Mouse (Mus musculus): Measurements from ENCODE around the gene Wdsub1.

Wdsub1 gene

DNA sequence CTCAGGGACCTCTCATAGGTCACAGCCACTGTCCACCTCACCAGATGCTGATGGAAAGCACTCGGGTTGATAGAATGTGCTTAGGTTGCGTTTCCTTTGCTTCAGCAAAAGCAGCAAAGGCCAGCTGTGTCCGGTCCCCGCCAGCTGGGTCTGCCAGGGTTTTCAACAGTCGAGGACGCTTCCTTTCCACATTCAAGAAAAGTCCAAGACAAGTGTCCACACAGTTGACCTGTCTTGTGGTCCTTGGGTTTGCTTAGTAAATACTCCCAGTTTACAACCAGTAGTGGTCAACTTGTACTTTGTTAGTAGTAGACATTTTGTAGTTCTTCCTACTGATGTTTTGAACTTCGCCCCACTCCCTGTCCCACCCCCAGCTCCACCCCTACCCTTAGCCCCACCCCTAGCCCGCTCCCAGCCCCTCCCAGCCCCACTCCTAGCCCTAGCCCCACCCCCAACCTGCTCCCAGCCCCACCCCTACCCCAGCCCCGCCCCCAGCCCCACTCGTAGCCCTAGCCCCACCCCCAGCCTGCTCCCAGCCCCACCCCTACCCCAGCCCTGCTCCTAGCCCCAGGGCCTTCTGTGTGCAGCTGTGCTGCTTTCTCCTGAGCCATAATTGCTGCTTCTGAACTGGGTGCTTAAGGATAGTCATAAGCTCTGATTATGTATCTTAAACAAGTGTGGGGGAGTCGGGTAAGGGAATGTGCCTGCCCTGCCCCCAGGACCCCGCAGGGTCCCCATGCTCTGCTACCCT lies 41.0 kb downstream of the Wdsub1 start:
- DNase-seq, result no peak

- DNase-seq, result no peak
Measured at GRCm38 (mm10) chr2:59840191-59840590, 42.2 kb downstream of the Wdsub1 start.

- no peak for DNase-seq
Measured at GRCm38 (mm10) chr2:59839755-59840154, 42.6 kb downstream of the Wdsub1 start.

DNA sequence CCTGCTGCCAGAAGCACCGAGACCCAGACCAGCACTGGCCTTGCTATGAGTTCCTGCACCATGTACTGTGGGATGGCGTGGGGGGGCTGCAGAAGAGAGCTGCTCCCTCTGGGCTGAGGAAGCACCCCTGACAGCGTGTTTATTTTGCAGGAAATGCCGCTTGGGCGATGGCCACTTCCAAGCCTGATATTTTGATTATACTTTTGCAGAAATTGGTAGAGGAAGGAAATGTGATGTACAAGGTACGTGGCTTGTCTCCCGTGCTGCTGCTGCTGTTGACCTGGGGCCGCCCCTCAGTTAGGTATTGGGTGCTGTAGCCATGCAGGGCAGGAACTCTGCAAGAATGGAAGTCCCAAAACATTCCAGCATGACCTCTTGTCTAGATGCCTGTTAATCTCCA lies 43.6 kb downstream of the Wdsub1 start:
- DNase-seq, result no peak

DNA sequence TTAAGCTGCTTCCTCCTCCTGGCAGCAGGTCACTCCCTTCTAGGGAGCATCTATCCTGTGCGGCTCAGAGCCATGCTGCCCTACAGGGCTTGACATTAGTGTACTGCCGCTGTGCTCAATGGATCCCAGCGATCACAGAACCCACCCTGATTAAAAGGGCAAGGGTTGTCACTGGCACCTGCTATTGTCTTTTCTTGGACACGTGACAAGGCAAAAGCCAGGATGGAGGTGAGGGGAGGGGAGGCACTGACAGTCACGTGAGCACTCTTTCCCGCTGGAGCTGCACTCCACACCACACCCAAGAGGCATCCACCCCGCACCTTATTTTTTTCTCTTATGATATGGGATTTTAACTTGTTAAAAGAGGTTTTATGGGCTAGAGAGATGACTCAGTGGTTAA lies 50.6 kb downstream of the Wdsub1 start:
- DNase-seq, result no peak

GRCm38 (mm10) chr2:59830940-59831339 lies 51.5 kb downstream of the Wdsub1 start:
- no peak for DNase-seq

DNA sequence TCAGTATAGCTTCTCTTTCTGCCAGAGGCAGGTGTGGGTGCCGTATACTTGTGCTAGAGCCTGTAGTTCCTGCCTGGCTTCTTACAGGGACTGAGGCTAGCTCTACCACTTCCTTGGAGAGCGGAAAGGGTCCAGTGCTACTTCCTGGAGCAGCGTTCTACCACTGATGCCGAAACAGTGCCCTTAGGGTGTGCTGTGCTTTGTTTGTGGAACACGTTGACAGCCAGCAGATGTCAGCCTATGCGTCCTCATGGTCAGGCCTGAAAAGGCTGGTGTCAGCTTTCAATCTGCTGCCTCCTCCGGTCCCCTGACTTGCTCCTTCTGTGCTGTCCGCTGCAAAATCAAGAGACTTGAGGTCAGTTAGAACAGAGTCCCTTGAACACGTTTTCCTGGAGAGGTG lies 52.2 kb downstream of the Wdsub1 start:
- DNase-seq, result no peak

DNA sequence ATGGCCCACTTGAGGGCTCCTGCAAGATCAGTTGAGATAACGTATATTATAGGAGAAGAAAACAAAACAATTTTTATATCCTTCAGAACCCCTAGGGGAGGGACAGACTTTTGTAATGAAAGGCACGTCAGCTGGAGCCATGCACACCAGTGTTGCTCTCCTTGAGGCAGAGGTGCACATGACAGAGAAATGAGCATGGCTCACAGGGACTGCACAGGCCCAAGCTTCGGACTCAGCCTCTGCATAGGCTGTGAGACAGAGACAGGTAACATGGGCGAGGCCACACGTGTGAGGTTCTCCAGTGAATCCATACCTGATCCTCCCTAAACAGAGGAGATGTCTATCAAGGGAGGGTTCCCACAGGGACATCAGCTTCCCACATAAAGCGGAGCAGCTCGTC lies 52.7 kb downstream of the Wdsub1 start:
- DNase-seq, result no peak

- no peak for DNase-seq
Measured at GRCm38 (mm10) chr2:59828777-59829508, 53.4 kb downstream of the Wdsub1 start.

DNA sequence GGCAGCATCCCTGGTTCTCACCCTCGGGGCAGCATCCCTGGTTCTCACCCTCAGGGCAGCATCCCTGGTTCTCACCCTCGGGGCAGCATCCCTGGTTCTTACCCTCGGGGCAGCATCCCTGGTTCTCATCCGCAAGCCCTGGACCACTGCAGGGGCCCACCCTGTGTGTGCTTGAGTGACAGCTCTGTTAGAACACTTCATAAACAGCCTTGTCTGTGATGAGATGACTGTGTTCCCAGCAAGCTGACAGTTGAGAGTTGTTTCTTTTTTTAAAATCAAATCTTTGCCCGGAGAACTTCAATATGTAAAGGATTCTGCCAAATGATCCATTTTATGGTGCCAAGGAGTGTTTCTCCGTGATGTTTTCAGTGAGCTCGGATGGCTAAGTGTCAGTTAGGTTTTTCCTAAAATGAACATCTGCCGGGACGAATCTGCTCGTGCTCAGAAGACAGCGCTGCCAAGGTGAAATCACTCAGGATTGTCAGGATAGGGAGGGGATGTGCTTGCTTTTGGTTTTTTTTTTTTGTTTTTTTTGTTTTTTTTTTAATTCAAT lies 54.2 kb downstream of the Wdsub1 start:
- DNase-seq, result no peak

GRCm38 (mm10) chr2:59825380-59825779 lies 57.0 kb downstream of the Wdsub1 start:
- no peak for DNase-seq

- no peak for DNase-seq
Measured at GRCm38 (mm10) chr2:59824289-59824688, 58.1 kb downstream of the Wdsub1 start.

- DNase-seq, result no peak
Measured at GRCm38 (mm10) chr2:59821044-59821443, 61.3 kb downstream of the Wdsub1 start.

DNA sequence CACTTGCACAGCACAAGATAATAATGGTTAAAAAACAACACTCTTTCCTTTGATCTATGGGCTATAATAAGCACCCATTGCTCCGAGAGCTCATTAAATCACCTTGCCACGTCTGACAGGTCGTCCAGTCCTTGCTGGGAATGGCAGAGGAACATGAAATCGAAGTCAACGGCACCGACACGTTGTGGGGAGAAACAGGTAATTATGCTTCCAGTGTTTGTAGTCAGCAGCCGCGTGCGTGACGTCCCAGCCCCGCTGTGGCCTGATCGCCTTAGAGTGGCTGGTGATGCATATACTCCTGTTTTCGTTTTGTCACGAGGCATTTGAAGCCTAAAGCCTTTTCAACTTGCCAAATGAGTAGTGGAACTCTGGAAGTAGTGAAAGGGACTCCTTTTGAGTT lies 62.3 kb downstream of the Wdsub1 start:
- no peak for DNase-seq

GRCm38 (mm10) chr2:59819415-59819814 lies 63.0 kb downstream of the Wdsub1 start:
- DNase-seq, result no peak

GRCm38 (mm10) chr2:59818663-59819062 lies 63.7 kb downstream of the Wdsub1 start:
- DNase-seq, result no peak

DNA sequence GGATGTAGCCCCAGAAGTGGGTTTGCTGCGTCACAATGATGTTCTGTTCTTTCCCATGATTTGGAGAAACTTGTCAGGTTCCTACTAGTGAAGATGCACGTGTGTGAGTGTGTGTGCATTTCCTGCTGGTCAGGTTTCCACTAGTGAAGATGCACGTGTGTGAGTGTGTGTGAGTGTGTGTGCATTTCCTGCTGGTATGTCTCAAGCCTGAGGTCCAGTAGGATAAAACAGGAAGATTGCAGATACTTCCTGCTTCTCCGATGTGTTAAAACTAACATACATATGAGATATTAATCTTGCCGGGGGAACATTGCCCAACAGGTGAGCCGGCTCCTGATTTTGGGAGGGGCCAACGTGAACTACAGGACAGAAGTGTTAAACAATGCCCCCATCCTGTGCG lies 67.4 kb downstream of the Wdsub1 start:
- DNase-seq, result no peak

- DNase-seq, result no peak
Measured at GRCm38 (mm10) chr2:59813457-59813856, 68.9 kb downstream of the Wdsub1 start.

DNA sequence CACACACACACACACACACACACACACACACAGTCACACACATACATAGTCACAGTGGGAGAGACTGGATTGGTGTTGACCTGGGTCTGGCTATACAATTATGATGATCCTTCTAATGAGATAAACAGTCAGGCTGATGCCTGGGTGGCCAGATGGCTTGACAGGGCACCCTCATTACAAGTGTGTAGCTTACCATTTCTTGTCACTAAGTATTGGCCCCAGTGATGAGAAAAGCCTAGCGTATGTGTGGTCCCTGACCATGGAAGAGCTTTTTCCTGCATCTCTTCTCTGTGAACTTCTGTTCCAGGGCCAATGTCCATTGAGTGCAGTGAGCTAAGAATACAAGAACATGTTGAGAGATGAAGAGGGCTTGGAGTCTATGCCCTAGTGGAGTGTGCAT lies 69.8 kb downstream of the Wdsub1 start:
- no peak for DNase-seq

DNA sequence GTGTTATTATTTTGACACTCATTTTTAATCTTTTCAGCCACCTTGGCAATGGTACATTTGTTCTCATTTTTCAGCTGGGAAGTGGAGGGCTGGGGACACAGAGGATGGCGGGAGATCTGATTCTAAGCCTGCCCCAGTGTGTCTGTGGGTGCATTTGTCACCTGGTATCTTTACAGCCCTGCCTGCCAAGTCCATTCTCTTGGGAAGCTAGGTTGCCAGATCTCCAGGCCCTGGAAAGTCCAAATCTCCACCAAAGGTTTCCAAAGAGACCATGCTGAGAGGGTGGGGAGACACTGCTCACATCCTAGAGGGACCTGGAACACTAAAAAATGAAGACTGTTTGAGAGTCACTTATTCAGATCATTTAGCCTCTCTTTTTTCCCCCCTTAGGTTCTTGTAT lies 71.1 kb downstream of the Wdsub1 start:
- DNase-seq, result no peak

- DNase-seq, result no peak
Measured at GRCm38 (mm10) chr2:59810039-59810438, 72.4 kb downstream of the Wdsub1 start.

DNA sequence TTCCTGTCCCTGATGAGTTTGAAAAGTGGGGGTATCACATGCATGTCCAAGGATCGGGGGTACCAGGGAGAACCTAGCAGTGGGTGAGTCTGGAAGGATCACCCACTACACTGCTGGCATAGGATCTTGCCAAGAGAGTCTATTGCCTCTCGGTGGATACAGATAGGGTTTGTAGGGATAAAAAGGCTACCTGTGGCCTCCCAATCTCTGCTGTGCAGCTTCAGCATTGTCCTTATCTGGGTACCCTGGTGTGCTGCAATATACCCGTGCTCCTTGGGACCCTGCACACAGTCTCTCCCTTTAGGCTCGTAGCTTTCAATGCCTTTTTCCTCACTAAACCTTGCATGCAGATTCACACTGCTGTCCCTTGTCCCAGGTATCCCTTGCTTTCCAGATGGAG lies 73.8 kb downstream of the Wdsub1 start:
- DNase-seq, result no peak

DNA sequence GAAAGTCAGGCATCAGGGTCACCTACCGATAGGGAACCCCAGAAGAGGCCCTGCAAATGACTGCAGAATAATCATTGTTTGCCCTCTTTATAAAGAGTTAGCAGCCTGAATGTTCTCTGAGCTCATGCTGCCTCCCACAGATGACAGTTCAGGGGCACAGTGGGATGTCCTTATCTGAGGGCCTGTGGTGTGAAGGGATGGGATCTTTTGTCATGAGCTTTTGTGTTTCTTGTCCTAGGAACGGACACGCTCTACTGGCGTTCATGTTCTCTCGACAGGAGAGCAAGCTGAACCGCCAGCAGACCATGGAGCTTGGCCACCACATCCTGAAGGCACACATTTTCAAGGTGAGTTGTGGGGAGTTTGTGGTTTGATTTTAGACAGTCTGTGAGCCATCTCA lies 76.4 kb downstream of the Wdsub1 start:
- DNase-seq, result no peak

DNA sequence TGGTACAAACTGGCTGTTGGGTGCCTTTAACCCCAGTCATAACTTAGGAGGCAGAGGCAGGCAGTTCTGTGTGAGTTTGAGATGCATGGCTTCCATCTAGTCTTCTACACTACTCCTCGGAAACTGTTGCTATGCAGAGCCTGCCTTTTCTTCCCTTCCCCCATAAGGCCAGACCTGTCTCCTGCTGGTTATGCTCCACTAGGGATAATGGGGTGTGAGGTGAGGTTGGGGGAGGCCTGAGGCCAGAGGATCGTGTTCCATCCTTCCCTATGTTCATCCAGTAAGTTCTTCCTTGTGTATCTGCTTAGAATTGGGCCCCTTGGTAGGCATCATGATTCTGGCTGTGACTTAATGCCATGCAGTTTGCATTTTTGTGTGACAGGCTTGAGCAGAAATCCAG lies 76.8 kb downstream of the Wdsub1 start:
- no peak for DNase-seq

All from cerebellum, adult 8-10 months (tissue).